Mouse (Mus musculus) bone marrow, adult 2 months (tissue): ENCODE data around the gene Acad9.
A peak's percentile ranks its signal among the peaks of the same experiment; 100 is the strongest.

Source experiments
- CTCF ChIP-seq: fragments of 200-500 bp; IDR thresholded peaks from 2 replicates; pipeline ENCODE4 v1.5.1; 2011; ENCODE audit warnings: low read length, control low read depth; ENCODE audit not compliant: control insufficient read depth, insufficient read depth
- POLR2A ChIP-seq: fragments of 200-500 bp; IDR thresholded peaks from 2 replicates; pipeline ENCODE4 v1.6.1; 2011; ENCODE audit warnings: low read depth, mild to moderate bottlenecking, control low read depth, low read length, borderline replicate concordance; ENCODE audit not compliant: control insufficient read depth

- TF ChIP-seq CTCF (peak; percentile 46), POLR2A (no peak)
Observed at GRCm38 (mm10) chr3:36060096-36060850, 5.5 kb upstream of the Acad9 start.
